19 mouse cellular contexts compared by ENCODE assay signal in genomic region chr16:64248743-64249142, GRCm38 (mm10).
"Had no signal": no experiment of that assay in that cellular context is flagged by ENCODE, and none has a peak within 500 bp of the region (broad histone marks: within the 10 kb centered on the region; RNA-seq: fewer than 3 reads in every experiment).

No protein-coding gene starts in this region.

- H3K4me3 ChIP-seq: lung, embryonic 15.5 days; midbrain, embryonic 10.5 days; midbrain, embryonic 12.5 days; myocyte; neural tube, embryonic 13.5 days; neural tube, embryonic 15.5 days had no signal

- H3K4me1 ChIP-seq: lung, embryonic 15.5 days; midbrain, embryonic 10.5 days; midbrain, embryonic 12.5 days; neural tube, embryonic 15.5 days had no signal

- H3K9me3 ChIP-seq: lung, embryonic 15.5 days; midbrain, embryonic 10.5 days; midbrain, embryonic 12.5 days; neural tube, embryonic 13.5 days; neural tube, embryonic 15.5 days had no signal

- DNase-seq: lung, adult 18-20 months; lung, postnatal 10 days; lung, postnatal 4 days; midbrain, embryonic 14.5 days; retina, postnatal 1 day; right cerebral cortex, adult 18-20 months; right cerebral cortex, postnatal 25 days; right cerebral cortex, postnatal 4 days; spleen, adult 18-20 months; thymus, adult 18-20 months; thymus, postnatal 14 days; thymus, postnatal 36 days had no signal

- H3K9ac ChIP-seq: lung, embryonic 15.5 days; midbrain, embryonic 12.5 days; neural tube, embryonic 13.5 days; neural tube, embryonic 15.5 days had no signal

- H3K36me3 ChIP-seq: lung, embryonic 15.5 days; midbrain, embryonic 10.5 days; midbrain, embryonic 12.5 days; neural tube, embryonic 13.5 days; neural tube, embryonic 15.5 days had no signal

- H3K27me3 ChIP-seq: lung, embryonic 15.5 days; midbrain, embryonic 12.5 days; neural tube, embryonic 13.5 days; neural tube, embryonic 15.5 days had no signal

- ATAC-seq: midbrain, embryonic 16.5 days had no signal

- H3K4me2 ChIP-seq: lung, embryonic 15.5 days; midbrain, embryonic 12.5 days; neural tube, embryonic 13.5 days; neural tube, embryonic 15.5 days had no signal

- H3K27ac ChIP-seq: lung, embryonic 15.5 days; midbrain, embryonic 10.5 days; midbrain, embryonic 12.5 days; neural tube, embryonic 13.5 days; neural tube, embryonic 15.5 days had no signal
